Comparison of ENCODE assay signal across 9 mouse cellular contexts in genomic region chr13:13867078-13867759, GRCm38 (mm10).
DNase-seq lines count a peak whose midpoint lies in the region; ATAC-seq and TF ChIP-seq lines count a peak whose summit lies in the region.
"Had no signal": no experiment of that assay in that cellular context is flagged by ENCODE, and none has a peak within 500 bp of the region (broad histone marks: within the 10 kb centered on the region; RNA-seq: fewer than 3 reads in every experiment).

No protein-coding gene starts in this region.

- no peak overlapping the region for H3K4me2 ChIP-seq in forebrain, embryonic 11.5 days (ENCODE audit: low read depth, low read length, severe bottlenecking)
- H3K4me2 ChIP-seq in forebrain, embryonic 16.5 days (ENCODE audit: low read length): no peak overlapping the region
- H3K4me2 ChIP-seq in kidney, postnatal 0 days (ENCODE audit: low read length): no peak overlapping the region

- H3K9me3 ChIP-seq in forebrain, embryonic 11.5 days (ENCODE audit: control insufficient read depth, low read length): no peaks in the 10 kb centered on the region
- no peaks in the 10 kb centered on the region for H3K9me3 ChIP-seq in forebrain, embryonic 16.5 days (ENCODE audit: control insufficient read depth, low read length)
- no peaks in the 10 kb centered on the region for H3K9me3 ChIP-seq in kidney, postnatal 0 days (replicated peaks; ENCODE audit: low read length)

- H3K27me3 ChIP-seq in forebrain, embryonic 11.5 days (ENCODE audit: control insufficient read depth, insufficient read depth, low read length): no peaks in the 10 kb centered on the region
- H3K27me3 ChIP-seq in forebrain, embryonic 16.5 days (replicated peaks; ENCODE audit: control insufficient read depth, insufficient read depth, low read length): no peaks in the 10 kb centered on the region
- H3K27me3 ChIP-seq in kidney, postnatal 0 days (ENCODE audit: insufficient read depth, low read length): no peaks in the 10 kb centered on the region

- no peak overlapping the region for H3K9ac ChIP-seq in forebrain, embryonic 11.5 days (ENCODE audit: low read length)
- no peak overlapping the region for H3K9ac ChIP-seq in forebrain, embryonic 16.5 days (replicated peaks; ENCODE audit: low read depth, low read length)
- no peak overlapping the region for H3K9ac ChIP-seq in kidney, postnatal 0 days (ENCODE audit: low read depth, low read length)

- WGBS in forebrain, embryonic 11.5 days: 85% methylated on average over 2 of the region's 2 CpGs
- 88% methylated on average over 2 of the region's 2 CpGs for WGBS in forebrain, embryonic 16.5 days
- 90% methylated on average over 2 of the region's 2 CpGs for WGBS in kidney, postnatal 0 days

- H3K27ac ChIP-seq in forebrain, embryonic 11.5 days (ENCODE audit: low read depth, low read length): no peak overlapping the region
- no peak overlapping the region for H3K27ac ChIP-seq in forebrain, embryonic 16.5 days (ENCODE audit: low read length)
- H3K27ac ChIP-seq in kidney, postnatal 0 days: no peak overlapping the region

- no peak for TF ChIP-seq CTCF in kidney, postnatal 0 days (IDR thresholded peaks at IDR 0.05; ENCODE audit: low read depth)

- ATAC-seq in forebrain, embryonic 11.5 days (replicated peaks; ENCODE audit: low FRiP score): peak; percentile 48
- no peak for ATAC-seq in forebrain, embryonic 16.5 days
- peak; percentile 70 for ATAC-seq in kidney, postnatal 0 days (replicated peaks; ENCODE audit: low FRiP score, low read depth)

- no peaks in the 10 kb centered on the region for H3K4me1 ChIP-seq in forebrain, embryonic 11.5 days (replicated peaks; ENCODE audit: control insufficient read depth, insufficient read depth, low read length)
- H3K4me1 ChIP-seq in forebrain, embryonic 16.5 days (replicated peaks; ENCODE audit: control insufficient read depth, insufficient read depth, low read length): no peaks in the 10 kb centered on the region
- H3K4me1 ChIP-seq in kidney, postnatal 0 days (replicated peaks; ENCODE audit: insufficient read depth, low read length): no peaks in the 10 kb centered on the region

- no peak for DNase-seq in forebrain, embryonic 11.5 days (ENCODE audit: low spot score)
- DNase-seq in 3134 (ENCODE audit: extremely low read depth, insufficient read length, low spot score): peak; percentile 29
- DNase-seq in embryo, embryonic 10.5 days (ENCODE audit: low spot score): peak; percentile 34
- peak; percentile 46 for DNase-seq in kidney, postnatal 0 days (ENCODE audit: low spot score)
- DNase-seq in frontal cortex, postnatal 25 days (ENCODE audit: low spot score in 2 of 2): no peak
- DNase-seq in frontal cortex, postnatal 14 days (ENCODE audit: low spot score in 2 of 2): no peak
- DNase-seq in urinary bladder, adult 18-20 months (ENCODE audit: low spot score in 2 of 2): no peak
- DNase-seq: cerebellum, adult 11 months had no signal

- no peaks in the 10 kb centered on the region for H3K36me3 ChIP-seq in forebrain, embryonic 11.5 days (ENCODE audit: control insufficient read depth, insufficient read depth, low read length)
- H3K36me3 ChIP-seq in forebrain, embryonic 16.5 days (ENCODE audit: control insufficient read depth, insufficient read depth): no peaks in the 10 kb centered on the region
- no peaks in the 10 kb centered on the region for H3K36me3 ChIP-seq in kidney, postnatal 0 days (ENCODE audit: insufficient read depth, low read length)

- H3K4me3 ChIP-seq in forebrain, embryonic 11.5 days (ENCODE audit: low read depth, low read length): no peak overlapping the region
- no peak overlapping the region for H3K4me3 ChIP-seq in forebrain, embryonic 16.5 days (replicated peaks; ENCODE audit: low read length)
- no peak overlapping the region for H3K4me3 ChIP-seq in kidney, postnatal 0 days (replicated peaks; ENCODE audit: low read depth, low read length)

Comparison
In these comparisons a context has a peak if more than half of its experiments do, and no peak if none do; other contexts are left out.
1. DNase-seq: peak in 3134 (single experiment), embryo, embryonic 10.5 days (single experiment) and kidney, postnatal 0 days (single experiment); none in forebrain, embryonic 11.5 days (single experiment), frontal cortex, postnatal 25 days (0 of 2), frontal cortex, postnatal 14 days (0 of 2) and urinary bladder, adult 18-20 months (0 of 2).